8 mouse cellular contexts compared by ENCODE assay signal in genomic region chr4:135258521-135258920, GRCm38 (mm10). TPM values are rescaled to one million over a fixed set of nuclear protein-coding genes. Genes with fewer than 3 reads are reported as not detected.
DNase-seq lines count a peak whose midpoint lies in the region; ATAC-seq and TF ChIP-seq lines count a peak whose summit lies in the region.

No protein-coding gene starts in this region.

- ATAC-seq in embryonic facial prominence, embryonic 11.5 days (replicated peaks; ENCODE audit: insufficient number of reproducible peaks, low FRiP score, low TSS enrichment, low read depth), result no peak
- ATAC-seq in neural tube, embryonic 12.5 days (ENCODE audit: low FRiP score, low read depth), result no peak
- no peak for ATAC-seq in stomach, postnatal 0 days (ENCODE audit: low FRiP score, low TSS enrichment)

- H3K36me3 ChIP-seq in embryonic facial prominence, embryonic 11.5 days (replicated peaks; ENCODE audit: control insufficient read depth, insufficient read depth, low read depth, low read length), result peaks cover 3% of the 10 kb centered on the region; the same call in 1 of the 2 replicates
- H3K36me3 ChIP-seq in embryonic facial prominence, embryonic 10.5 days (replicated peaks), result peaks cover 52% of the 10 kb centered on the region
- peaks cover 13% of the 10 kb centered on the region for H3K36me3 ChIP-seq in neural tube, embryonic 12.5 days
- peaks cover 3% of the 10 kb centered on the region; the same call in 1 of the 2 replicates for H3K36me3 ChIP-seq in stomach, postnatal 0 days (ENCODE audit: control insufficient read depth, insufficient read depth, low read length)

- H3K27me3 ChIP-seq in embryonic facial prominence, embryonic 11.5 days (ENCODE audit: control insufficient read depth, insufficient read depth, low read length), result no peaks in the 10 kb centered on the region
- no peaks in the 10 kb centered on the region for H3K27me3 ChIP-seq in embryonic facial prominence, embryonic 10.5 days (replicated peaks; ENCODE audit: low read depth, poor library complexity, severe bottlenecking)
- no peaks in the 10 kb centered on the region for H3K27me3 ChIP-seq in neural tube, embryonic 12.5 days (replicated peaks)
- H3K27me3 ChIP-seq in stomach, postnatal 0 days (ENCODE audit: control insufficient read depth, insufficient read depth, low read length), result no peaks in the 10 kb centered on the region

- DNase-seq in embryonic facial prominence, embryonic 11.5 days (ENCODE audit: low spot score), result no peak
- no peak for DNase-seq in embryonic facial prominence, embryonic 10.5 days (ENCODE audit: low spot score)
- DNase-seq in neural tube, embryonic 10.5 days (ENCODE audit: extremely low spot score, low spot score), result no peak
- DNase-seq in kidney, postnatal 25 days, result peak; percentile 35 to 53
- DNase-seq in stomach, postnatal 0 days (ENCODE audit: low spot score), result no peak
- DNase-seq in thymus, postnatal 4 days, result no peak
- DNase-seq in yolk sac, embryonic 10.5 days (ENCODE audit: low spot score), result no peak

- peak overlapping the region; percentile 10; the same call in 1 of the 2 replicates for H3K9ac ChIP-seq in embryonic facial prominence, embryonic 11.5 days (replicated peaks; ENCODE audit: low read length)
- H3K9ac ChIP-seq in neural tube, embryonic 12.5 days, result no peak overlapping the region
- no peak overlapping the region for H3K9ac ChIP-seq in stomach, postnatal 0 days (ENCODE audit: low read length)

- no peaks in the 10 kb centered on the region for H3K4me1 ChIP-seq in embryonic facial prominence, embryonic 11.5 days (ENCODE audit: control insufficient read depth, insufficient read depth, low read length)
- H3K4me1 ChIP-seq in embryonic facial prominence, embryonic 10.5 days, result peaks cover 23% of the 10 kb centered on the region
- H3K4me1 ChIP-seq in neural tube, embryonic 12.5 days, result peaks cover 9% of the 10 kb centered on the region
- 0 out of 2 replicates have a peak, but pooled peaks cover 2% of the 10 kb centered on the region for H3K4me1 ChIP-seq in stomach, postnatal 0 days (replicated peaks; ENCODE audit: control insufficient read depth, insufficient read depth)

- no peak overlapping the region for H3K27ac ChIP-seq in embryonic facial prominence, embryonic 11.5 days (replicated peaks; ENCODE audit: low read depth, low read length)
- H3K27ac ChIP-seq in embryonic facial prominence, embryonic 10.5 days (replicated peaks), result no peak overlapping the region
- no peak overlapping the region for H3K27ac ChIP-seq in neural tube, embryonic 12.5 days
- peak overlapping the region; percentile 82 for H3K27ac ChIP-seq in stomach, postnatal 0 days (replicated peaks)

- WGBS in embryonic facial prominence, embryonic 11.5 days, result 42% methylated on average over 7 of the region's 7 CpGs
- 50% methylated on average over 7 of the region's 7 CpGs for WGBS in embryonic facial prominence, embryonic 10.5 days
- 46% methylated on average over 7 of the region's 7 CpGs for WGBS in neural tube, embryonic 12.5 days
- 41% methylated on average over 7 of the region's 7 CpGs for WGBS in stomach, postnatal 0 days

- no peak overlapping the region for H3K4me3 ChIP-seq in embryonic facial prominence, embryonic 11.5 days (ENCODE audit: low read depth, low read length)
- no peak overlapping the region for H3K4me3 ChIP-seq in embryonic facial prominence, embryonic 10.5 days
- H3K4me3 ChIP-seq in neural tube, embryonic 12.5 days, result no peak overlapping the region
- no peak overlapping the region for H3K4me3 ChIP-seq in stomach, postnatal 0 days (ENCODE audit: low read depth, low read length)

- TF ChIP-seq EP300 in stomach, postnatal 0 days (optimal IDR thresholded peaks at IDR 0.05), result no peak

- no peak for TF ChIP-seq CTCF in stomach, postnatal 0 days (IDR thresholded peaks at IDR 0.05; ENCODE audit: low read depth)

- no peak overlapping the region for H3K4me2 ChIP-seq in embryonic facial prominence, embryonic 11.5 days (ENCODE audit: low read depth, low read length)
- 0 out of 2 replicates have a peak overlapping the region, but pooled peaks have one; percentile 4 for H3K4me2 ChIP-seq in neural tube, embryonic 12.5 days (replicated peaks)
- peak overlapping the region; percentile 21; the same call in 1 of the 2 replicates for H3K4me2 ChIP-seq in stomach, postnatal 0 days (replicated peaks; ENCODE audit: low read depth)

- H3K9me3 ChIP-seq in embryonic facial prominence, embryonic 11.5 days (replicated peaks; ENCODE audit: control insufficient read depth, low read length), result no peaks in the 10 kb centered on the region
- no peaks in the 10 kb centered on the region for H3K9me3 ChIP-seq in embryonic facial prominence, embryonic 10.5 days
- no peaks in the 10 kb centered on the region for H3K9me3 ChIP-seq in neural tube, embryonic 12.5 days
- H3K9me3 ChIP-seq in stomach, postnatal 0 days (ENCODE audit: control insufficient read depth, low read length), result no peaks in the 10 kb centered on the region

RNA-seq across cellular contexts. Expression of gene Clic4, which starts 14.1 kb away (rescaled TPM):
- polyA plus RNA-seq in embryonic facial prominence, embryonic 11.5 days (2014; fragmentation: Nextera tagmentation; extraction: Ambion mirVana), result 148 and 156 TPM in 2 replicates
- polyA plus RNA-seq in embryonic facial prominence, embryonic 10.5 days (2016; fragmentation: Nextera tagmentation; extraction: Ambion mirVana), result 207 and 211 TPM in 2 replicates
- 150 and 151 TPM in 2 replicates for polyA plus RNA-seq in neural tube, embryonic 12.5 days (2016; fragmentation: Nextera tagmentation; extraction: Ambion mirVana)
- polyA plus RNA-seq in stomach, postnatal 0 days (2015; fragmentation: Nextera tagmentation; extraction: Ambion mirVana), result 69.2 and 73.6 TPM in 2 replicates

Comparison
In these comparisons a context has a peak if more than half of its experiments do, and no peak if none do; other contexts are left out.
1. DNase-seq: peak in kidney, postnatal 25 days (2 of 2); none in embryonic facial prominence, embryonic 11.5 days (single experiment), embryonic facial prominence, embryonic 10.5 days (single experiment), neural tube, embryonic 10.5 days (single experiment), stomach, postnatal 0 days (single experiment), thymus, postnatal 4 days (single experiment) and yolk sac, embryonic 10.5 days (single experiment).